Mouse (Mus musculus): ENCODE results near the gene Fbf1. TPM values are rescaled to one million over a fixed set of nuclear protein-coding genes. Genes with fewer than 3 reads are reported as not detected.

Gene Fbf1
- polyA plus RNA-seq, 1 experiment = 26.2 TPM

GRCm38 (mm10) chr11:116194619-116195018 lies 26.7 kb upstream of the Fbf1 start:
- Histone ChIP-seq H3K4me1 (ENCODE audit: control insufficient read depth, insufficient read depth, low read length) (no peaks in the 10 kb centered on the region), H3K27me3 (ENCODE audit: control insufficient read depth, insufficient read depth, low read length, poor library complexity, severe bottlenecking) (no peaks in the 10 kb centered on the region), H3K27ac (ENCODE audit: insufficient read depth, low read length) (no peak overlapping the region), H3K9me3 (replicated peaks; ENCODE audit: control insufficient read depth, insufficient read depth, low read length, poor library complexity, severe bottlenecking) (no peaks in the 10 kb centered on the region), H3K9ac (ENCODE audit: low read depth, poor library complexity, severe bottlenecking) (no peak overlapping the region), H3K36me3 (ENCODE audit: control insufficient read depth, insufficient read depth, low read length, poor library complexity, severe bottlenecking) (no peaks in the 10 kb centered on the region), H3K4me3 (ENCODE audit: low read depth, low read length) (no peak overlapping the region)
- no peak for TF ChIP-seq CTCF (IDR thresholded peaks at IDR 0.05; ENCODE audit: low read depth, low read length)
- TF ChIP-seq EP300 (IDR thresholded peaks at IDR 0.05; ENCODE audit: insufficient read depth, low read depth, low read length) = no peak
- no peak for TF ChIP-seq POLR2A (IDR thresholded peaks at IDR 0.05; ENCODE audit: insufficient read depth, low read length)

GRCm38 (mm10) chr11:116187226-116187930 lies 19.4 kb upstream of the Fbf1 start:
- H3K4me1 ChIP-seq (ENCODE audit: control insufficient read depth, insufficient read depth, low read length) = peaks cover 2% of the 10 kb centered on the region
- H3K27me3 ChIP-seq (ENCODE audit: control insufficient read depth, insufficient read depth, low read length, poor library complexity, severe bottlenecking) = no peaks in the 10 kb centered on the region
- no peak overlapping the region for H3K9ac ChIP-seq (ENCODE audit: low read depth, poor library complexity, severe bottlenecking)
- H3K4me3 ChIP-seq (ENCODE audit: low read depth, low read length) = no peak overlapping the region
- H3K27ac ChIP-seq (ENCODE audit: insufficient read depth, low read length) = no peak overlapping the region
- H3K36me3 ChIP-seq (ENCODE audit: control insufficient read depth, insufficient read depth, low read length, poor library complexity, severe bottlenecking) = no peaks in the 10 kb centered on the region
- TF ChIP-seq POLR2A (IDR thresholded peaks at IDR 0.05; ENCODE audit: insufficient read depth, low read length) = no peak
- TF ChIP-seq CTCF (IDR thresholded peaks at IDR 0.05; ENCODE audit: low read depth, low read length) = no peak
- TF ChIP-seq EP300 (IDR thresholded peaks at IDR 0.05; ENCODE audit: insufficient read depth, low read depth, low read length) = no peak
- H3K9me3 ChIP-seq (replicated peaks; ENCODE audit: control insufficient read depth, insufficient read depth, low read length, poor library complexity, severe bottlenecking) = no peaks in the 10 kb centered on the region

- H3K4me3 ChIP-seq (ENCODE audit: low read depth, low read length) = no peak overlapping the region
- TF ChIP-seq CTCF (IDR thresholded peaks at IDR 0.05; ENCODE audit: low read depth, low read length) = no peak
- TF ChIP-seq POLR2A (IDR thresholded peaks at IDR 0.05; ENCODE audit: insufficient read depth, low read length) = no peak
- no peak for TF ChIP-seq EP300 (IDR thresholded peaks at IDR 0.05; ENCODE audit: insufficient read depth, low read depth, low read length)
- no peaks in the 10 kb centered on the region for H3K9me3 ChIP-seq (replicated peaks; ENCODE audit: control insufficient read depth, insufficient read depth, low read length, poor library complexity, severe bottlenecking)
- no peak overlapping the region for H3K27ac ChIP-seq (ENCODE audit: insufficient read depth, low read length)
- no peaks in the 10 kb centered on the region for H3K27me3 ChIP-seq (ENCODE audit: control insufficient read depth, insufficient read depth, low read length, poor library complexity, severe bottlenecking)
- H3K4me1 ChIP-seq (ENCODE audit: control insufficient read depth, insufficient read depth, low read length) = peaks cover 2% of the 10 kb centered on the region
- H3K9ac ChIP-seq (ENCODE audit: low read depth, poor library complexity, severe bottlenecking) = no peak overlapping the region
- H3K36me3 ChIP-seq (ENCODE audit: control insufficient read depth, insufficient read depth, low read length, poor library complexity, severe bottlenecking) = no peaks in the 10 kb centered on the region
Observed at GRCm38 (mm10) chr11:116186360-116186759, 18.4 kb upstream of the Fbf1 start.

GRCm38 (mm10) chr11:116185836-116186235 lies 17.9 kb upstream of the Fbf1 start:
- no peaks in the 10 kb centered on the region for H3K36me3 ChIP-seq (ENCODE audit: control insufficient read depth, insufficient read depth, low read length, poor library complexity, severe bottlenecking)
- no peak overlapping the region for H3K9ac ChIP-seq (ENCODE audit: low read depth, poor library complexity, severe bottlenecking)
- H3K4me3 ChIP-seq (ENCODE audit: low read depth, low read length) = no peak overlapping the region
- no peak overlapping the region for H3K27ac ChIP-seq (ENCODE audit: insufficient read depth, low read length)
- no peaks in the 10 kb centered on the region for H3K27me3 ChIP-seq (ENCODE audit: control insufficient read depth, insufficient read depth, low read length, poor library complexity, severe bottlenecking)
- H3K4me1 ChIP-seq (ENCODE audit: control insufficient read depth, insufficient read depth, low read length) = peaks cover 2% of the 10 kb centered on the region
- no peaks in the 10 kb centered on the region for H3K9me3 ChIP-seq (replicated peaks; ENCODE audit: control insufficient read depth, insufficient read depth, low read length, poor library complexity, severe bottlenecking)
- no peak for TF ChIP-seq POLR2A (IDR thresholded peaks at IDR 0.05; ENCODE audit: insufficient read depth, low read length)
- no peak for TF ChIP-seq CTCF (IDR thresholded peaks at IDR 0.05; ENCODE audit: low read depth, low read length)
- TF ChIP-seq EP300 (IDR thresholded peaks at IDR 0.05; ENCODE audit: insufficient read depth, low read depth, low read length) = no peak

- Histone ChIP-seq H3K36me3 (ENCODE audit: control insufficient read depth, insufficient read depth, low read length, poor library complexity, severe bottlenecking) (peaks cover 2% of the 10 kb centered on the region; the same call in 1 of the 2 replicates), H3K9me3 (replicated peaks; ENCODE audit: control insufficient read depth, insufficient read depth, low read length, poor library complexity, severe bottlenecking) (no peaks in the 10 kb centered on the region), H3K27me3 (ENCODE audit: control insufficient read depth, insufficient read depth, low read length, poor library complexity, severe bottlenecking) (no peaks in the 10 kb centered on the region), H3K9ac (ENCODE audit: low read depth, poor library complexity, severe bottlenecking) (no peak overlapping the region), H3K4me3 (ENCODE audit: low read depth, low read length) (no peak overlapping the region), H3K27ac (ENCODE audit: insufficient read depth, low read length) (no peak overlapping the region), H3K4me1 (ENCODE audit: control insufficient read depth, insufficient read depth, low read length) (no peaks in the 10 kb centered on the region)
- TF ChIP-seq CTCF (IDR thresholded peaks at IDR 0.05; ENCODE audit: low read depth, low read length) = no peak
- TF ChIP-seq POLR2A (IDR thresholded peaks at IDR 0.05; ENCODE audit: insufficient read depth, low read length) = no peak
- TF ChIP-seq EP300 (IDR thresholded peaks at IDR 0.05; ENCODE audit: insufficient read depth, low read depth, low read length) = no peak
Observed at GRCm38 (mm10) chr11:116178411-116179121, 10.6 kb upstream of the Fbf1 start.

GRCm38 (mm10) chr11:116176010-116176409 lies 8.0 kb upstream of the Fbf1 start:
- no peak overlapping the region for H3K27ac ChIP-seq (ENCODE audit: insufficient read depth, low read length)
- H3K9me3 ChIP-seq (replicated peaks; ENCODE audit: control insufficient read depth, insufficient read depth, low read length, poor library complexity, severe bottlenecking) = no peaks in the 10 kb centered on the region
- H3K36me3 ChIP-seq (ENCODE audit: control insufficient read depth, insufficient read depth, low read length, poor library complexity, severe bottlenecking) = peaks cover 2% of the 10 kb centered on the region; the same call in 1 of the 2 replicates
- H3K4me1 ChIP-seq (ENCODE audit: control insufficient read depth, insufficient read depth, low read length) = no peaks in the 10 kb centered on the region
- TF ChIP-seq EP300 (IDR thresholded peaks at IDR 0.05; ENCODE audit: insufficient read depth, low read depth, low read length) (no peak), CTCF (IDR thresholded peaks at IDR 0.05; ENCODE audit: low read depth, low read length) (no peak), POLR2A (IDR thresholded peaks at IDR 0.05; ENCODE audit: insufficient read depth, low read length) (no peak)
- no peak overlapping the region for H3K4me3 ChIP-seq (ENCODE audit: low read depth, low read length)
- no peaks in the 10 kb centered on the region for H3K27me3 ChIP-seq (ENCODE audit: control insufficient read depth, insufficient read depth, low read length, poor library complexity, severe bottlenecking)
- H3K9ac ChIP-seq (ENCODE audit: low read depth, poor library complexity, severe bottlenecking) = no peak overlapping the region

All from ES-Bruce4 (cell line).